Mouse (Mus musculus) kidney, adult 2 months (tissue): ENCODE data around the gene Ankib1.
A peak's percentile ranks its signal among the peaks of the same experiment; 100 is the strongest.

Experiments
- CTCF ChIP-seq: fragments of 200-500 bp; conservative IDR thresholded peaks from 2 replicates; pipeline ENCODE4 v1.5.1; 2011; ENCODE audit warnings: low read depth, mild to moderate bottlenecking, control low read depth, low read length, moderate library complexity, mixed read lengths; ENCODE audit not compliant: insufficient read depth, insufficient read length
- POLR2A ChIP-seq: fragments of 200-500 bp; IDR thresholded peaks from one replicate; pipeline ENCODE4 v1.6.1; 2011; ENCODE audit warnings: low read depth, low read length, control low read depth

DNA sequence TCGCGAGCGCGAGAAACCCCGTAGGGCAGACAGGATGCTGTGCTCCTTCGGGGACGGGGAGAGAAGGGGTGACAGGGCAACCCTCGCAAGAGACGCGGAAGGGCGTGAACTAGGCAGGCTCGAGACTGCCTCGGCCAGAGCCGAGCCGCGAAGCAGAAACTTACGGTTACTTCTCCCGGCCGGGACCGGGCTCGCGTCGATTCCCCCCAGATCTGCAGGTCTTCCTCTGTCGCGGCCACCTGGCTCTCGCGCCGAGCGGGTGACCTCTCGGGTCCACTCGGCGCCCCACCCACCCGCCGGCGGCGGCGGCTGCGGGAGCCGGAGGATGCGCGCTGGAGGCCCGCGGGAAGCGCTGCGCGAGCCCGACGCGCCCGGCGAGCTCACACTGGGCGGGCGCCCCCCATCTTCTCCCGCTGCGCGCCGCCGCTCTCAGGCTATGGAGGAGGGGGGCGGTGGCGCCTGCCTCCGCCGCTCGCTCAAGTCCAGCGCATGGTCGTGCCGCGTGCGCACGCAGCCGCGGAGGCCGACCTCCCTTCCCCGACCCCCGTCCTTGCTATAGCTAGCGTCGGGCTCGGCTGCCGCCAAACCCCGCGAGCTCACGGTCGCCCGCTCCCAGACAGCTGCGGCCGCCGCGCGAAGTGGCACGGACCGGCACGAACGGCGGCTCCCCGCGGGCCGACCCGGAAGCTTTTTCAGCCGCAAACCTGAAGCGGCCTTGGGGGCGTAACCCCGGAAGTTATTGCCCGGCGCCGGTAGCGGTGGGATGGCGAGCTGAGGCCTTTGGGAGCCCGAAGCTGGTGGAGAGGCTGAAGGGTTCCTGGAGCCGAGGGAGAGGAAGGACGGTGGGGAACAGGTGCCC, at the start of gene Ankib1, which contains the start of gene Krit1:
- no peak for TF ChIP-seq CTCF
- TF ChIP-seq POLR2A = peak; percentile 11
